Mouse (Mus musculus) cerebellum, adult (tissue): ENCODE data around the gene Dlg3.

Experiments used
- ATAC-seq: cut with Nextera tagmentation; 2 replicates; pipeline ENCODE4 v1.9.2; 2017; ENCODE audit warnings: mild to moderate bottlenecking, moderate library complexity, mixed read lengths; ENCODE audit not compliant: insufficient number of reproducible peaks, low FRiP score, low TSS enrichment

The Dlg3 gene

GRCm38 (mm10) chrX:100796741-100797090, 29.2 kb downstream of the Dlg3 start:
- no peak; the same call in 1 of the 2 replicates for ATAC-seq

- ATAC-seq, result no peak
These were observed 29.8 kb downstream of the Dlg3 start for GRCm38 (mm10) chrX:100797370-100797769.

GRCm38 (mm10) chrX:100797851-100798527, 30.5 kb downstream of the Dlg3 start:
- no peak for ATAC-seq

- no peak for ATAC-seq
These were observed 33.1 kb downstream of the Dlg3 start for GRCm38 (mm10) chrX:100800643-100801042.

GRCm38 (mm10) chrX:100802034-100802433, 34.5 kb downstream of the Dlg3 start:
- ATAC-seq, result no peak

GRCm38 (mm10) chrX:100811129-100811528, 43.6 kb downstream of the Dlg3 start:
- no peak for ATAC-seq

- no peak for ATAC-seq
These were observed 46.6 kb downstream of the Dlg3 start for GRCm38 (mm10) chrX:100814139-100814538.

GRCm38 (mm10) chrX:100815766-100816165, 48.2 kb downstream of the Dlg3 start:
- peak; percentile 97 for ATAC-seq

GRCm38 (mm10) chrX:100818681-100819080, 51.2 kb downstream of the Dlg3 start:
- no peak for ATAC-seq

GRCm38 (mm10) chrX:100821149-100821548, 53.6 kb downstream of the Dlg3 start:
- no peak for ATAC-seq

- ATAC-seq, result no peak
These were observed 58.0 kb downstream of the Dlg3 start for GRCm38 (mm10) chrX:100825557-100825956.

- no peak for ATAC-seq
These were observed 65.3 kb downstream of the Dlg3 start for GRCm38 (mm10) chrX:100832806-100833205.

- ATAC-seq, result no peak
These were observed 71.7 kb downstream of the Dlg3 start for GRCm38 (mm10) chrX:100839211-100839610.
